Mouse (Mus musculus): ENCODE data around the gene Slc25a30. TPM values are rescaled to one million over a fixed set of nuclear protein-coding genes. Genes with fewer than 3 reads are reported as not detected.
"Not testable (repeated sequence)": the region's sequence is repeated elsewhere in the genome, so short reads cannot be mapped to it uniquely, and the experiment has no call there.

Gene Slc25a30
- polyA plus RNA-seq, 1 experiment from 2014 or later: 1.8 TPM

- H3K9ac ChIP-seq: no peak overlapping the region
- no peaks in the 10 kb centered on the region; the same call in 1 of the 2 replicates for H3K27me3 ChIP-seq
- WGBS (ENCODE audit: insufficient replicate concordance): 54% methylated on average over 3 of the region's 3 CpGs
- H3K4me1 ChIP-seq (replicated peaks): peaks cover 25% of the 10 kb centered on the region
- no peak overlapping the region for H3K4me3 ChIP-seq (replicated peaks)
- H3K4me2 ChIP-seq: no peak overlapping the region
- H3K36me3 ChIP-seq (replicated peaks): no peaks in the 10 kb centered on the region
- no peaks in the 10 kb centered on the region for H3K9me3 ChIP-seq (replicated peaks)
- no peak overlapping the region for H3K27ac ChIP-seq (replicated peaks)
- ATAC-seq (ENCODE audit: insufficient read depth): no peak
Measured at GRCm38 (mm10) chr14:75790411-75790996, 3.7 kb upstream of the Slc25a30 start.

GRCm38 (mm10) chr14:75789291-75789690 is 2.5 kb upstream of the Slc25a30 start:
- Histone ChIP-seq H3K27ac (replicated peaks) (no peak overlapping the region), H3K4me3 (replicated peaks) (no peak overlapping the region), H3K9ac (no peak overlapping the region), H3K36me3 (replicated peaks) (no peaks in the 10 kb centered on the region), H3K9me3 (replicated peaks) (no peaks in the 10 kb centered on the region), H3K4me2 (no peak overlapping the region), H3K4me1 (replicated peaks) (peaks cover 26% of the 10 kb centered on the region), H3K27me3 (no peaks in the 10 kb centered on the region; the same call in 1 of the 2 replicates)
- 69% methylated on average over 6 of the region's 6 CpGs for WGBS (ENCODE audit: insufficient replicate concordance)
- ATAC-seq (ENCODE audit: insufficient read depth): no peak

- H3K27me3 ChIP-seq: no peaks in the 10 kb centered on the region; the same call in 1 of the 2 replicates
- H3K4me3 ChIP-seq (replicated peaks): peak overlapping the region; percentile 83
- H3K27ac ChIP-seq (replicated peaks): no peak overlapping the region
- H3K9me3 ChIP-seq (replicated peaks): no peaks in the 10 kb centered on the region
- H3K4me1 ChIP-seq (replicated peaks): peaks cover 26% of the 10 kb centered on the region
- peak overlapping the region; percentile 84; the same call in 1 of the 2 replicates for H3K9ac ChIP-seq
- H3K4me2 ChIP-seq: peak overlapping the region; percentile 99
- no peak for ATAC-seq (ENCODE audit: insufficient read depth)
- WGBS (ENCODE audit: insufficient replicate concordance): 20% methylated on average over 7 of the region's 7 CpGs
- no peaks in the 10 kb centered on the region for H3K36me3 ChIP-seq (replicated peaks)
Measured at GRCm38 (mm10) chr14:75787794-75788175, 948 bp upstream of the Slc25a30 start.

- Histone ChIP-seq H3K4me2 (peak overlapping the region; percentile 99), H3K9me3 (replicated peaks) (no peaks in the 10 kb centered on the region), H3K4me3 (replicated peaks) (peak overlapping the region; percentile 83), H3K36me3 (replicated peaks) (no peaks in the 10 kb centered on the region; the same call in 1 of the 2 replicates), H3K27ac (replicated peaks) (peak overlapping the region; percentile 93), H3K27me3 (no peaks in the 10 kb centered on the region; the same call in 1 of the 2 replicates), H3K9ac (peak overlapping the region; percentile 84), H3K4me1 (replicated peaks) (peaks cover 26% of the 10 kb centered on the region)
- WGBS (ENCODE audit: insufficient replicate concordance): 1% methylated on average over 31 of the region's 31 CpGs
- peak; percentile 70 for ATAC-seq (ENCODE audit: insufficient read depth)
Measured at GRCm38 (mm10) chr14:75786424-75786867, 391 bp downstream of the Slc25a30 start.

GRCm38 (mm10) chr14:75779913-75780312 is 6.9 kb downstream of the Slc25a30 start:
- WGBS (ENCODE audit: insufficient replicate concordance): 75% methylated on average over 4 of the region's 4 CpGs
- ATAC-seq (ENCODE audit: insufficient read depth): no peak
- Histone ChIP-seq H3K4me3 (replicated peaks) (no peak overlapping the region), H3K27me3 (no peaks in the 10 kb centered on the region), H3K9me3 (replicated peaks) (no peaks in the 10 kb centered on the region), H3K27ac (replicated peaks) (no peak overlapping the region), H3K36me3 (replicated peaks) (no peaks in the 10 kb centered on the region; the same call in 1 of the 2 replicates), H3K9ac (no peak overlapping the region), H3K4me2 (no peak overlapping the region), H3K4me1 (replicated peaks) (peaks cover 11% of the 10 kb centered on the region)

- H3K4me3 ChIP-seq (replicated peaks): no peak overlapping the region
- 84% methylated on average over 8 of the region's 8 CpGs for WGBS (ENCODE audit: insufficient replicate concordance)
- H3K4me2 ChIP-seq: no peak overlapping the region
- ATAC-seq (ENCODE audit: insufficient read depth): no peak
- peaks cover 38% of the 10 kb centered on the region for H3K4me1 ChIP-seq (replicated peaks)
- no peak overlapping the region for H3K9ac ChIP-seq
- H3K36me3 ChIP-seq (replicated peaks): no peaks in the 10 kb centered on the region
- H3K9me3 ChIP-seq (replicated peaks): no peaks in the 10 kb centered on the region
- no peak overlapping the region for H3K27ac ChIP-seq (replicated peaks)
- H3K27me3 ChIP-seq: no peaks in the 10 kb centered on the region
Measured at GRCm38 (mm10) chr14:75776637-75777036, 10.2 kb downstream of the Slc25a30 start.

GRCm38 (mm10) chr14:75773431-75773830 is 13.4 kb downstream of the Slc25a30 start:
- Histone ChIP-seq H3K4me2 (peak overlapping the region; percentile 49), H3K4me1 (replicated peaks) (peaks cover 42% of the 10 kb centered on the region), H3K9me3 (replicated peaks) (no peaks in the 10 kb centered on the region), H3K27me3 (no peaks in the 10 kb centered on the region), H3K27ac (replicated peaks) (peak overlapping the region; percentile 79), H3K9ac (no peak overlapping the region; the same call in 1 of the 2 replicates), H3K36me3 (replicated peaks) (peaks cover 9% of the 10 kb centered on the region; the same call in 1 of the 2 replicates), H3K4me3 (replicated peaks) (no peak overlapping the region; the same call in 1 of the 2 replicates)
- WGBS (ENCODE audit: insufficient replicate concordance): 24% methylated on average over 8 of the region's 8 CpGs
- ATAC-seq (ENCODE audit: insufficient read depth): peak; percentile 88

- not testable (repeated sequence) for H3K9ac ChIP-seq
Measured at GRCm38 (mm10) chr14:75772407-75772806, 14.4 kb downstream of the Slc25a30 start.

GRCm38 (mm10) chr14:75771101-75771501 is 15.7 kb downstream of the Slc25a30 start:
- peaks cover 34% of the 10 kb centered on the region for H3K4me1 ChIP-seq (replicated peaks)
- H3K9ac ChIP-seq: no peak overlapping the region
- no peak overlapping the region for H3K4me2 ChIP-seq
- 77% methylated on average over 8 of the region's 8 CpGs for WGBS (ENCODE audit: insufficient replicate concordance)
- no peak overlapping the region for H3K27ac ChIP-seq (replicated peaks)
- H3K4me3 ChIP-seq (replicated peaks): no peak overlapping the region
- no peaks in the 10 kb centered on the region for H3K9me3 ChIP-seq (replicated peaks)
- peaks cover 24% of the 10 kb centered on the region for H3K36me3 ChIP-seq (replicated peaks)
- no peaks in the 10 kb centered on the region for H3K27me3 ChIP-seq
- ATAC-seq (ENCODE audit: insufficient read depth): no peak

More at GRCm38 (mm10) chr14:75772407-75772806, 14.4 kb downstream of the Slc25a30 start:
- not testable (repeated sequence) for H3K27me3 ChIP-seq; H3K4me2 ChIP-seq; H3K4me3 ChIP-seq (replicated peaks); H3K9me3 ChIP-seq (replicated peaks)
- Histone ChIP-seq H3K27ac (replicated peaks) (peak overlapping the region; percentile 79), H3K4me1 (replicated peaks) (peaks cover 39% of the 10 kb centered on the region), H3K36me3 (replicated peaks) (peaks cover 14% of the 10 kb centered on the region; the same call in 1 of the 2 replicates)
- 49% methylated on average over 3 of the region's 3 CpGs for WGBS (ENCODE audit: insufficient replicate concordance)
- ATAC-seq (ENCODE audit: insufficient read depth): peak; percentile 50

- Histone ChIP-seq H3K4me3 (replicated peaks) (no peak overlapping the region), H3K4me2 (no peak overlapping the region), H3K9ac (no peak overlapping the region), H3K27me3 (no peaks in the 10 kb centered on the region), H3K27ac (replicated peaks) (0 out of 2 replicates have a peak overlapping the region, but pooled peaks have one; percentile 9), H3K9me3 (replicated peaks) (no peaks in the 10 kb centered on the region), H3K4me1 (replicated peaks) (peaks cover 32% of the 10 kb centered on the region), H3K36me3 (replicated peaks) (peaks cover 29% of the 10 kb centered on the region)
- no peak for ATAC-seq (ENCODE audit: insufficient read depth)
- 84% methylated on average over 9 of the region's 9 CpGs for WGBS (ENCODE audit: insufficient replicate concordance)
Measured at GRCm38 (mm10) chr14:75769334-75769733, 17.5 kb downstream of the Slc25a30 start.

- Histone ChIP-seq H3K4me2 (no peak overlapping the region), H3K9ac (no peak overlapping the region), H3K36me3 (replicated peaks) (peaks cover 32% of the 10 kb centered on the region), H3K27ac (replicated peaks) (no peak overlapping the region), H3K4me1 (replicated peaks) (peaks cover 21% of the 10 kb centered on the region), H3K9me3 (replicated peaks) (no peaks in the 10 kb centered on the region), H3K27me3 (no peaks in the 10 kb centered on the region), H3K4me3 (replicated peaks) (no peak overlapping the region)
- WGBS (ENCODE audit: insufficient replicate concordance): 12% methylated on average over 1 of the region's 1 CpGs
- no peak for ATAC-seq (ENCODE audit: insufficient read depth)
Measured at GRCm38 (mm10) chr14:75768275-75768608, 18.6 kb downstream of the Slc25a30 start.
